Mouse (Mus musculus): ENCODE data around the gene Rbfox1. TPM values are rescaled to one million over a fixed set of nuclear protein-coding genes. Genes with fewer than 3 reads are reported as not detected.

Rbfox1 gene
- polyA plus RNA-seq, 1 experiment from 2014 or later: 3.1 TPM

GRCm38 (mm10) chr16:6113836-6114475 lies 228.8 kb downstream of the Rbfox1 start:
- Histone ChIP-seq H3K4me1 (ENCODE audit: control insufficient read depth, insufficient read depth, low read length) (no peaks in the 10 kb centered on the region), H3K36me3 (ENCODE audit: control insufficient read depth, insufficient read depth, low read length) (no peaks in the 10 kb centered on the region), H3K27me3 (ENCODE audit: control insufficient read depth, insufficient read depth, low read length) (no peaks in the 10 kb centered on the region), H3K9ac (ENCODE audit: low read depth, low read length) (no peak overlapping the region), H3K9me3 (replicated peaks; ENCODE audit: control insufficient read depth, low read length) (no peaks in the 10 kb centered on the region), H3K27ac (ENCODE audit: low read depth, low read length) (no peak overlapping the region), H3K4me3 (ENCODE audit: low read depth, low read length) (no peak overlapping the region), H3K4me2 (no peak overlapping the region)
- no peak for ATAC-seq (replicated peaks; ENCODE audit: insufficient number of reproducible peaks, low FRiP score, low TSS enrichment)
- WGBS (ENCODE audit: insufficient replicate concordance): 25% methylated on average over 5 of the region's 5 CpGs

GRCm38 (mm10) chr16:6119472-6119871 lies 234.3 kb downstream of the Rbfox1 start:
- no peaks in the 10 kb centered on the region for H3K9me3 ChIP-seq (replicated peaks; ENCODE audit: control insufficient read depth, low read length)
- H3K36me3 ChIP-seq (ENCODE audit: control insufficient read depth, insufficient read depth, low read length): no peaks in the 10 kb centered on the region
- H3K9ac ChIP-seq (ENCODE audit: low read depth, low read length): no peak overlapping the region
- no peak overlapping the region for H3K4me3 ChIP-seq (ENCODE audit: low read depth, low read length)
- ATAC-seq (replicated peaks; ENCODE audit: insufficient number of reproducible peaks, low FRiP score, low TSS enrichment): no peak
- WGBS (ENCODE audit: insufficient replicate concordance): 37% methylated on average over 1 of the region's 1 CpGs
- H3K27me3 ChIP-seq (ENCODE audit: control insufficient read depth, insufficient read depth, low read length): no peaks in the 10 kb centered on the region
- no peak overlapping the region for H3K4me2 ChIP-seq
- H3K4me1 ChIP-seq (ENCODE audit: control insufficient read depth, insufficient read depth, low read length): no peaks in the 10 kb centered on the region
- H3K27ac ChIP-seq (ENCODE audit: low read depth, low read length): no peak overlapping the region

GRCm38 (mm10) chr16:6121232-6121631 lies 236.1 kb downstream of the Rbfox1 start:
- no peaks in the 10 kb centered on the region for H3K36me3 ChIP-seq (ENCODE audit: control insufficient read depth, insufficient read depth, low read length)
- WGBS (ENCODE audit: insufficient replicate concordance): 91% methylated on average over 4 of the region's 4 CpGs
- H3K4me2 ChIP-seq: no peak overlapping the region

GRCm38 (mm10) chr16:6122859-6123258 lies 237.7 kb downstream of the Rbfox1 start:
- Histone ChIP-seq H3K9me3 (replicated peaks; ENCODE audit: control insufficient read depth, low read length) (no peaks in the 10 kb centered on the region), H3K4me1 (ENCODE audit: control insufficient read depth, insufficient read depth, low read length) (no peaks in the 10 kb centered on the region), H3K4me3 (ENCODE audit: low read depth, low read length) (no peak overlapping the region), H3K9ac (ENCODE audit: low read depth, low read length) (no peak overlapping the region), H3K4me2 (no peak overlapping the region), H3K36me3 (ENCODE audit: control insufficient read depth, insufficient read depth, low read length) (no peaks in the 10 kb centered on the region), H3K27me3 (ENCODE audit: control insufficient read depth, insufficient read depth, low read length) (no peaks in the 10 kb centered on the region), H3K27ac (ENCODE audit: low read depth, low read length) (no peak overlapping the region)
- ATAC-seq (replicated peaks; ENCODE audit: insufficient number of reproducible peaks, low FRiP score, low TSS enrichment): no peak
- WGBS (ENCODE audit: insufficient replicate concordance): 96% methylated on average over 22 of the region's 22 CpGs

More at GRCm38 (mm10) chr16:6121232-6121631, 236.1 kb downstream of the Rbfox1 start:
- Histone ChIP-seq H3K4me1 (ENCODE audit: control insufficient read depth, insufficient read depth, low read length) (no peaks in the 10 kb centered on the region), H3K9ac (ENCODE audit: low read depth, low read length) (no peak overlapping the region), H3K27me3 (ENCODE audit: control insufficient read depth, insufficient read depth, low read length) (no peaks in the 10 kb centered on the region), H3K9me3 (replicated peaks; ENCODE audit: control insufficient read depth, low read length) (no peaks in the 10 kb centered on the region), H3K27ac (ENCODE audit: low read depth, low read length) (no peak overlapping the region), H3K4me3 (ENCODE audit: low read depth, low read length) (no peak overlapping the region)
- no peak for ATAC-seq (replicated peaks; ENCODE audit: insufficient number of reproducible peaks, low FRiP score, low TSS enrichment)

GRCm38 (mm10) chr16:6128314-6128713 lies 243.2 kb downstream of the Rbfox1 start:
- H3K9me3 ChIP-seq (replicated peaks; ENCODE audit: control insufficient read depth, low read length): no peaks in the 10 kb centered on the region
- 69% methylated on average over 5 of the region's 5 CpGs for WGBS (ENCODE audit: insufficient replicate concordance)
- no peak overlapping the region for H3K4me3 ChIP-seq (ENCODE audit: low read depth, low read length)
- no peak overlapping the region for H3K4me2 ChIP-seq
- no peak overlapping the region for H3K9ac ChIP-seq (ENCODE audit: low read depth, low read length)
- no peaks in the 10 kb centered on the region for H3K27me3 ChIP-seq (ENCODE audit: control insufficient read depth, insufficient read depth, low read length)
- no peaks in the 10 kb centered on the region for H3K36me3 ChIP-seq (ENCODE audit: control insufficient read depth, insufficient read depth, low read length)
- no peak overlapping the region for H3K27ac ChIP-seq (ENCODE audit: low read depth, low read length)
- H3K4me1 ChIP-seq (ENCODE audit: control insufficient read depth, insufficient read depth, low read length): no peaks in the 10 kb centered on the region
- ATAC-seq (replicated peaks; ENCODE audit: insufficient number of reproducible peaks, low FRiP score, low TSS enrichment): no peak

GRCm38 (mm10) chr16:6135016-6135415 lies 249.9 kb downstream of the Rbfox1 start:
- no peak overlapping the region for H3K9ac ChIP-seq (ENCODE audit: low read depth, low read length)
- no peaks in the 10 kb centered on the region for H3K9me3 ChIP-seq (replicated peaks; ENCODE audit: control insufficient read depth, low read length)
- no peaks in the 10 kb centered on the region for H3K36me3 ChIP-seq (ENCODE audit: control insufficient read depth, insufficient read depth, low read length)
- WGBS (ENCODE audit: insufficient replicate concordance): 81% methylated on average over 7 of the region's 7 CpGs
- no peak for ATAC-seq (replicated peaks; ENCODE audit: insufficient number of reproducible peaks, low FRiP score, low TSS enrichment)
- no peaks in the 10 kb centered on the region for H3K27me3 ChIP-seq (ENCODE audit: control insufficient read depth, insufficient read depth, low read length)
- H3K4me2 ChIP-seq: no peak overlapping the region
- no peak overlapping the region for H3K27ac ChIP-seq (ENCODE audit: low read depth, low read length)
- no peak overlapping the region for H3K4me3 ChIP-seq (ENCODE audit: low read depth, low read length)
- H3K4me1 ChIP-seq (ENCODE audit: control insufficient read depth, insufficient read depth, low read length): no peaks in the 10 kb centered on the region

GRCm38 (mm10) chr16:6139432-6139831 lies 254.3 kb downstream of the Rbfox1 start:
- H3K4me2 ChIP-seq: no peak overlapping the region
- H3K4me1 ChIP-seq (ENCODE audit: control insufficient read depth, insufficient read depth, low read length): no peaks in the 10 kb centered on the region
- WGBS (ENCODE audit: insufficient replicate concordance): 82% methylated on average over 1 of the region's 1 CpGs
- no peak overlapping the region for H3K9ac ChIP-seq (ENCODE audit: low read depth, low read length)
- no peak for ATAC-seq (replicated peaks; ENCODE audit: insufficient number of reproducible peaks, low FRiP score, low TSS enrichment)
- no peaks in the 10 kb centered on the region for H3K36me3 ChIP-seq (ENCODE audit: control insufficient read depth, insufficient read depth, low read length)
- no peak overlapping the region for H3K4me3 ChIP-seq (ENCODE audit: low read depth, low read length)
- no peak overlapping the region for H3K27ac ChIP-seq (ENCODE audit: low read depth, low read length)
- no peaks in the 10 kb centered on the region for H3K27me3 ChIP-seq (ENCODE audit: control insufficient read depth, insufficient read depth, low read length)
- H3K9me3 ChIP-seq (replicated peaks; ENCODE audit: control insufficient read depth, low read length): no peaks in the 10 kb centered on the region

GRCm38 (mm10) chr16:6147957-6148356 lies 262.8 kb downstream of the Rbfox1 start:
- H3K9me3 ChIP-seq (replicated peaks; ENCODE audit: control insufficient read depth, low read length): no peaks in the 10 kb centered on the region
- no peaks in the 10 kb centered on the region for H3K4me1 ChIP-seq (ENCODE audit: control insufficient read depth, insufficient read depth, low read length)
- no peaks in the 10 kb centered on the region for H3K36me3 ChIP-seq (ENCODE audit: control insufficient read depth, insufficient read depth, low read length)
- no peak for ATAC-seq (replicated peaks; ENCODE audit: insufficient number of reproducible peaks, low FRiP score, low TSS enrichment)
- 67% methylated on average over 7 of the region's 7 CpGs for WGBS (ENCODE audit: insufficient replicate concordance)
- no peak overlapping the region for H3K4me3 ChIP-seq (ENCODE audit: low read depth, low read length)
- H3K9ac ChIP-seq (ENCODE audit: low read depth, low read length): no peak overlapping the region
- H3K4me2 ChIP-seq: no peak overlapping the region
- H3K27ac ChIP-seq (ENCODE audit: low read depth, low read length): no peak overlapping the region
- no peaks in the 10 kb centered on the region for H3K27me3 ChIP-seq (ENCODE audit: control insufficient read depth, insufficient read depth, low read length)

GRCm38 (mm10) chr16:6149345-6149744 lies 264.2 kb downstream of the Rbfox1 start:
- Histone ChIP-seq H3K27me3 (ENCODE audit: control insufficient read depth, insufficient read depth, low read length) (no peaks in the 10 kb centered on the region), H3K4me2 (no peak overlapping the region)

More at GRCm38 (mm10) chr16:6149345-6149744, 264.2 kb downstream of the Rbfox1 start:
- Histone ChIP-seq H3K36me3 (ENCODE audit: control insufficient read depth, insufficient read depth, low read length) (no peaks in the 10 kb centered on the region), H3K9ac (ENCODE audit: low read depth, low read length) (no peak overlapping the region), H3K4me1 (ENCODE audit: control insufficient read depth, insufficient read depth, low read length) (no peaks in the 10 kb centered on the region), H3K4me3 (ENCODE audit: low read depth, low read length) (no peak overlapping the region), H3K9me3 (replicated peaks; ENCODE audit: control insufficient read depth, low read length) (no peaks in the 10 kb centered on the region), H3K27ac (ENCODE audit: low read depth, low read length) (no peak overlapping the region)
- 72% methylated on average over 4 of the region's 4 CpGs for WGBS (ENCODE audit: insufficient replicate concordance)
- ATAC-seq (replicated peaks; ENCODE audit: insufficient number of reproducible peaks, low FRiP score, low TSS enrichment): no peak
